Mouse (Mus musculus): ENCODE data around the gene Ube2c.

The Ube2c gene

DNA sequence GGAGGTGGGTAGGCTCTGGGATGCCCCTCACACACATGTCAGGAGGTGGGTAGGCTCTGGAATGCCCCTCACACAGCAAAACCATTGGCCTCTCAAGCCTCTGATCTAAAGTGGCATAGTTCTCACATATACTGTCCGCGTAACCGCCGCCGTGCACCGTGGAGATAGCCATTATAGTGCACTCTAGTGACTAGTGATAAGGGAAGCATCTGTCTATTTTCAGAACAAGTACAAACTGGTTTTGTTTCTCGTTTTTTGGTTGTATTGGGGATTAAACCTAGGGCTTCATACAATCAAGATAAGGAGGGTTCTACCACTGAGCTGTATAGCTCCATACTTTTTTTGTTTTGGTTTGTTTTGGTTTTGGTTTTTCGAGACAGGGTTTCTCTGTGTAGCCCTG lies 46.1 kb downstream of the Ube2c start:
- intact Hi-C loops (cut with DNase I): no loop called here

DNA sequence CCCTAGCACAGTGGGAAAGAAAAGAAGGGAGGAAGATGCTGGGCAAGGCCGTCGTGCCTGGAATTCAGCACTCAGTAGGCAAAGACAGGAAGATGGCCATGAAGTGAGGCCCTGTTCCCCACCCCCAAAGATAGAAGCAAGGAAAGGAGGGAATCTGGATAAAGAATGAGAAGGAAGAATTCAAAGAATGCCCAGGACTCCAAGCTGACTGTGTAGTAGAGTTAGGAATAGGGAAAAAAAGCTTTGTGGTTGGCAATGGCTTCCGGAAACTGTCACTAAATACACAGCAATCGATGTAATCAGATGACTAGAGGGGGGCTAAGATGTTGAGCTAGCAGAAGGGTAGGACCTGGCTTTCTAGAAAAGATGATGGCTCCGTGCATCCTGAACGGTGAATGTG lies 47.5 kb downstream of the Ube2c start:
- intact Hi-C loops (cut with DNase I): no loop called here

DNA sequence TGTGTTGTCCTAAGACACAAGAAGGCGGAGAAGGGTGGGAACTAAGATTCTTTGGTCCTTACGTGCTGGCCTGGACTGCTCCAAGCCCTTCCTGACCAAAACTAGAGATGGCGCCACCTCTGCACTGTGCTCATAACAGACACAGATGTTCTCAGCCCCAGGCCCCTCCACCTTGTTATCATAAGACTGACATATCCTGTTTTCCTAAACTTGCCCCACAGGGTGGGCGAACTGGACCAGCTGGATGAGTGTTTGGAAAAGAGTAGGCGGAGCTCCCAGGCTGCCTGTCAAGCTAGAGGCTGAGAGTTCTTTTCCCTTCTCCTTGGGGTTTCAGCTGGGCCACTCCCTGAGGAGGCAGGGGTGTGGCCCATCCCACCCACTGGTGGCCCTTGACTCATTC lies 48.0 kb downstream of the Ube2c start:
- intact Hi-C loops (cut with DNase I): no loop called here

DNA sequence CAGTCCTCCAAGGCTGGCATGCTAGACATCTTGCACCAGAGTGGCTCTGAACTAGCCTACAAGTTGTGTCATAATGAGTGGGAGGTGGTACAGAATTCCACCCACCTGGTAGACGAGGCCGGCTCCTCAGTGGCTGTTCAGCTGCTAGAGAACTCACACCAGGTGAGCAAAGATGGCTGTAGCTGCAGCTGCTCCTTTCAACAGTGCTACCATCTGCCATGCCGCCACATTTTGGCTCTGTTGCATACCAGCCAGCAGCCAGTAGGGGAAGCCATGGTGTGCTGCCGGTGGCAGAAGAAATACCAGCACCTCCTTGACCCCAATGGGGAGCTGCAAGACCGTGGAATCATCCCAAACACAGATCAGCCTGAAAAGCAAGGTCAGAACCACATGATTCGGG lies 51.4 kb downstream of the Ube2c start:
- intact Hi-C loops (cut with DNase I): no loop called here

DNA sequence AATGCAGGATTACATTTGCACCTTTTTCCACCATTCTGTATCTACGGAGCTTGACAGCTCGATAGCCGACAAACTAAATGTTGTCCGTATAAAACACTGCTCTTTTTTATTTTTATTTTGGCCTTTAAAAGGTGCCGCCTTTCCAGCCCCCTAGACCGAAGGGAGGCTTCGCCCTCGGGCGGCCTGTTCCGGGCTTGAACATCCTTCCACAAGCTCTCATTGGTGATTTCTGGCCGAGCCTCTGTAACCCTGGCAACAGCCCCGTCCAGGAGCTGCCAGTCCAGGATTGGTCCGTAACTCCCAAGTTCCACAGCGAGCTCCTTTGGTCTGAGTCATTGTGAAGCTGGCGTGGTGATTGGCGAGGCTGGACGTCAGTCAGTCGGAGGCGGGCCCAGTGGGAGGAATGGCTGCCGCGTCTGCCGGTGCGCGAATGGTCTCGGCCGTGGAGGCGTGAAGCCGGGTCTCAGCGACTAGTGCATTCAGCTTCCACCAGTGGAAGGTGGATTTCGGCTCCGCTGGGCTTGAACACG lies 53.0 kb downstream of the Ube2c start, which contains the start of gene Zswim1:
Gene Zswim1, plus strand, starts transcription at position 51 of the 530 bp plus-strand sequence.
- intact Hi-C loops (cut with DNase I): no loop called here

DNA sequence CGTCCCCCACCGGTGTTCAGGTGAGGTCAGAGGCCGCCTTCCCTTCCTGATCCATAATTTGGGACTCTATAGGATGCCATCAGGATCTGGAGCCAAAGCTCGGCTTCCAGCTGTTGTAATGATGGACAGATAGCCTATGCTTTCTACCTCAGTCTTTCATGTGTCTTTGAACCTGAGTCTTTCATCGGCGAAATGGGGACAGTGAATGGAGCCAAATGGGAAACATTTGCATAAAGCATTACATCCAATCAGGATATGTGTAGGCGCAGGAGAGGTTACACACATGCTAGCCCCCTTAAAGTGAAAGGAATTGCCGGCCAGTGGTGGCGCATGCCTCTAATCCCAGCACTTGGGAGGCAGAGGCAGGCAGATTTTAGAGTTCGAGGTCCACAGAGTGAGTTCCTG lies 53.5 kb downstream of the Ube2c start:
- intact Hi-C loops (cut with DNase I): no loop called here

DNA sequence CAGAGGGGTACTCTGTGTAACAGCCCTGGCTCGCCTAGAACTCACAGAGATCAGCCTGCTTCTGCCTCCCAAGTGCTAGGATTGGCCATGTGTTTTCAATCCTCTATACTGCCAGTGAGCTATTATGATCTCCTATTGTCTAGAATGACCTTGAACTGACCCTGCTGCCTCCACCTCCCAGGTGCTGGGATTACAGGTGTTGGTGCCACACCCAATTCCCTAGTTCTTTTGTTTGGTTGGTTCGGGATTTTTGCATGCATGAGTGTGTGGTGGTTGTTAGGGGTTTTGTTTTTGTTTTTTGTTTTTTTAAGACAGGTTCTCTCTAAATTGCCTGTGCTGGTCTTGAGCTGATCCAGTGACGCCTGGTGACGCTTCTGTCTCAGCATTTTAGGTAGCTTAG lies 54.3 kb downstream of the Ube2c start:
- intact Hi-C loops (cut with DNase I): no loop called here

DNA sequence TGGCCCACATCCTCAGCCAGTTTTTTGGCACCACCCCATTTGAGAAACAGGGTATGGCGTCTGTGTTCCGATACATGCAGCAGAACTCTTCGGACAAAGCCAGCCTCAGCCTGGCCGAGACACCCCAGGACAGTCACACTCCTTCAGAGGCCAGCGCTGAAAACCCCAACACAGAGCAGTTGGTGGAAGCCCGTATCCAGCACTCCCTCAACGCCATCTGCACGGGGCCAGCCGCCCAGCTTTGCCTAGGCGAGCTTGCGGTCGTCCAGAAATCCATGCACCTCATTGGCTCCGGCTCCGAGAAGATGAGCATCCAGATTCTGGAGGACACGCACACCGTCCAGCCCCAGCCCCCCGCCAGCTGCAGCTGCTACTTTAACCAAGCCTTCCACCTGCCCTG lies 55.8 kb downstream of the Ube2c start:
- intact Hi-C loops (cut with DNase I): no loop called here

DNA sequence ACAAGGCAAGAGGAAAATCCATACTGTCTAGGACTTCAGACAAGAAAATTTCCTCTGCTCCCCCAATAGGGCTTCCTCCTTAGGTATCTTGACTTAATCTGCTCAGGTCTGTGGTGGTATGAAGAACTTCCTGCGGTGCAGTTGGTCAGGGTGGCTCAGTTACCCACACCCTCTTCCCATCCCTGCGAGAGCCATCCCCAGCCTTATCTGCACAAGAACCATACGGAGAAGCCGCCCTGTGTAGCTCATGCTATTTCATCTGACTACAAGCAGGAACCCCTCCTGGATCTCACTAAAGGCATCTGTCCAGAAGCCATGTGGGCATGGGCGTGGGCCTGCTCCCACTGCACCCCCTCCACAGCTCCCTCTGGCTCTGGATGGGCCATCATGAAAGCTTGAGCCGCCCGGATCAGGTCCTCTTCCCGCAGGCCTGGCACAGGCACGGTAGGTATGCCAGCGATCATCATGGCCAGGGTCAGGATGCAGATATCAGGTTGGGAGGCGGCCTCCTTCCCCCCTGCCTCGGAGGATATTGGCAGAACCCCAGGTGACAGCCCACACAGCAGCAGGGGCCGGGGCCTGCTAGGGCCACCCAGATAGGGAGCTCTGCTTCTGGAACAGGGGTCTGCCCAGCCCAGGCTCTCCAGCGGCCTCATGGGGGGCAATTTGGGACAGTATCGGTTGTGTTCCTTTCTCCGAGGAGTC lies 57.6 kb downstream of the Ube2c start:
- intact Hi-C loops (cut with DNase I): no loop called here

Data from adrenal gland (tissue).